Mouse (Mus musculus) left cerebral cortex, adult 9 months (tissue): ENCODE measurements at regions not wholly inside any gene's neighbourhood (a gene's known extent, or its start where the extent isn't known, plus 50 kb on each side); places are given as distances from the start of the nearest gene placed in this dataset.

Source experiments
- DNase-seq, 2 experiments: peaks; one replicate each; pipeline ENCODE4 v3.0.0; 2022; ENCODE audit warnings: low spot score in 2 of 2

GRCm38 (mm10) chr2:38420498-38420897, 81.4 kb downstream of the Lhx2 start:
- no peak for DNase-seq

GRCm38 (mm10) chr2:38422406-38422805, 83.3 kb downstream of the Lhx2 start:
- no peak for DNase-seq

DNA sequence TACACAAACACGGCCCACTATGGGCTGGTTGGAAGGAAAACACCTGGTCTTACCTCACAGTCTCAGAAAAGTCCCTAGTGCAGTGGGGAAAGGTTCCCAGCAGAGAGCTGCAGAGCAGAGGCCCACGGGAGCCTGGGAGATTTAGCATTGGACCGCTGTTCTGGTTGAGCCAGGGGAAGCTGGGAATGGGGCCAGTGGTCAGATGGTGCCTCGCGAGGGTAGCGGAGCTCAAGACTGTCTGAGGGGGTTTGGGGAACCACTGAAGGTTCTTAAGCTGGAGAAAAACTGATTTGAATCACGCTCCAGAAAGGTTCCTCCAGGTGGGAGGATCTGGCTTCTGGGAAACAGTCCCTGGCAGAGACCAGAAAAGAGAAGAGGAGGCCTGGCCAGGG, 84.8 kb downstream of the Lhx2 start:
- DNase-seq: peak in 1 of 2 experiments; percentile 30

- DNase-seq: no peak
These were observed 85.3 kb downstream of the Lhx2 start for GRCm38 (mm10) chr2:38424278-38424931.

DNA sequence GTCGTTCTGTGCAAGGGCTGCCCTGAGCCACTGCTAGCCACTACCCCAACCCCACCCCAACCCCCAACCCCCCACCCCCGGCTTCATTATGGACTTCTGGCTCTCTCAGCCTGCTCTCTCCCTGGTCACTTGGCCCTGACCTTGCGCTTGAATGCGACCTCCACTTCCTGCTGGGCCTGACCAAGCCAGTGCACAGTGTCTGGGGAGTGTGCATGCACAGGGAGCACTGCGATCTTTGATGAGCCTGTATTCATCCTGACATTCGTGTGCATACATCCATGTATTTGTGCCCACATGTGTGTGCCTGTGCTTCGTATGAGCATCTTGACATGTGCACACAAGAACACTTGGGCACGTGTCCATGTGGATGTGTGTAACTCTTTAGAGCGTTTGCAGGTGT, 85.9 kb downstream of the Lhx2 start:
- no peak for DNase-seq

DNA sequence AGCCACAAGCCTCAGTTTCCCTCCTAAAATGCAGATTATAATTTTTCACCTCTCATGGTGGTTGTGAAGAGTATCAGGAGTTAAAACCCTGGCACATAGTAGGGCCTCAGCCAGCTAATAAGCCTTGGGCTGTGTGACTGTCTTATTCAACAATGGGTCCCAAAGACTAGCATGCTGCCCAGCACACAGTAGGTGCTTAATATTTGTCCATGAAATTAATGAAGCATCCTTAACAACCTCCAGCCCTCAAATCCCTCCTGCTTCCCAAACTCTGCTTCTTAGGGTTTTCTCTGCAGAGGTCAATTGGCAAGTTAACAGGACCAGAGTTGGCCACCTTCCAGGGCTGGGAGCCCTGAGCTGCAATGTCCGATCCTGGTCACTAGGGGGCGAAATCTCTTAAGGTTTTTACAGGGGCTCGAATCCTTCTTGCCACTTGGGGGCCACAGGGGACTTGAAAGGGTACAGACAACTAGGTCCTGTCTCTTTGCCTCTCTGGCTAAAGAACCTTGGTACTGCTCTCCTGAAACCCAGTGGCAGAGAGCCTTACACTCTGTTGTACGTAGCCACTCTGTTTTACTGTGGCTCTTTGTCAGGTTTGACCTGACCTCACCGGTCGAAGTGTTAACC, 81.6 kb upstream of the Nek6 start:
- peak; percentile 13 to 87 for DNase-seq

DNA sequence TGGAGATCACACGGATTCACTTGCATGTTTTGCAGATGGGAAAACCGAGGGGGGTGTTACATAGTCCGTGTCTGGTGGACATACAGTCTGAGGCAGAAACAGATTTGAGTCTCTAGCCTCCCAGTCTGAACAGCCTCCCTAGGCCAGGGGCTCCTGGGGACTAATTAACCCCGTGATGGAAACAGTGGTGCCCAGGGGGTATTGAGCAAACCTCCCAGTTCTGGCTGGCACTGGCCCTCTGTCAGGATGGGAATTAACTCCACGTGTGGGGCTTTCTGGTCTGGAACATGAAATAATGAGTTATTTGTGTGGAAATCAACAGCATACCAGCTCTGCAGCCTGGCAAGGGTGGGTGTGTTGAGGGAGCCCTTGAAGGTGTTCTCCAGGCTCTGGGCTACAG, 79.9 kb upstream of the Nek6 start:
- no peak for DNase-seq

DNA sequence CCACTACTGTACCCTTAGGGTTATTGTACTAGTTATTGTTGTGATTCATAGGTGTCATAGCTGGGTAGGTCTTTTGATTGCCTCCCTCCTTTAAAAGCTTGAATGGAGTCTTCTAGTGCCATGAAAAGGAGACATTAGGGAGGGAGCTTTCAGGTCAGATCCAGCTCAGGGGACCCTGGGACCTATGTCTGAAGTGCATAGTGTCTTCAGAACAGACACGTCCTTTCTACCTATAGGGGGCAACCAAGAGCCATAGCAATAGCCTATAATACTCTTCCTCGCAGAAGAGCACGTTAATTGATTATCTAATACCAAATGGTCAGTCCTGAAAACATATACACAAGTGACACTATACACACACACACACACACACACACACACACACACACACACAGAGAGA, 77.7 kb upstream of the Nek6 start:
- no peak for DNase-seq

GRCm38 (mm10) chr2:38436701-38437100, 74.7 kb upstream of the Nek6 start:
- no peak for DNase-seq

- no peak for DNase-seq
These were observed 72.3 kb upstream of the Nek6 start for GRCm38 (mm10) chr2:38439191-38439590.

- no peak for DNase-seq
These were observed 71.5 kb upstream of the Nek6 start for GRCm38 (mm10) chr2:38439973-38440372.

GRCm38 (mm10) chr2:38449092-38449491, 62.4 kb upstream of the Nek6 start:
- no peak for DNase-seq

DNA sequence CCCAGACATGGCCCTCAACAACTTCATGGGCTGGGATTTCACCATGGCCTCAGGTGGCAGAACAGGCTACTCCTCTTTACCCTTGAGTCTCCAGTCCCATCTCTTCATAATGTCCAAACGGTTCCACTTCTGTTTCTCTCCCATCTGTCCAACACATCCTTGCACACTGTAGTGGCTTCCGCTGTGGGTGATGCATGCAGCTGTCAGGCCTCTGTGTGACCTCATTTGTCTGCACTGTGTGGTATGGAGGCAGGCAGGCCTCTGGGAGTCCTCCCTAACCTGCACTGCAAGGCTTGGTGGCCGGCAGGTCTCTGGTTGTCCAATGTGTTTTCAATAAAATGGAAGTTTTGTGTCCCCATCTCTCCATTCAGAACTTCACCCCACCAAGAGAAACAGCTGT, 54.9 kb upstream of the Nek6 start:
- DNase-seq: no peak

- no peak for DNase-seq
These were observed 51.1 kb upstream of the Nek6 start for GRCm38 (mm10) chr2:38460367-38460766.

- DNase-seq: peak in 1 of 2 experiments; percentile 82
These were observed 50.5 kb upstream of the Nek6 start for GRCm38 (mm10) chr2:38460825-38461540.
